In the genomic region with DNA sequence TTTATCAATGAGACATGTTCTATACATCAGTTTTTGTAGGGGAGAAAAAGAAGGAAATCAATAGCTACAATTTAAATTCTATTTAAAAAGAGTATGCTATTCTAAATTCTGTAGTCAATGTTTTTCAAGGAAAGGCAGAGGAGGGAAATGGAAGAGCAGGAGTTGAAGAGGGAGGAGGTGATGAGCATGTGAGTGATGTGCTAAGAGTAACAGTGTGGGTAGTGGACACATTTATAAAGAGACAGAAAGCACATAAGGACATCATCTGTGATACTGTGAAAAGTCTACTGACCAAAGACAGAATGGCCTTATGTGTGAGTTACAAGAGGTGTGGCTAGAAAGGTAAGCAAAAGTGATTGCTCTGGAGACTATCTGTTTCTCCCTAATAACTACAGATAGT, we compare ENCODE assay signal across 31 mouse cellular contexts.
"Had no signal": no experiment of that assay in that cellular context is flagged by ENCODE, and none has a peak within 500 bp of the region (broad histone marks: within the 10 kb centered on the region; RNA-seq: fewer than 3 reads in every experiment).

No protein-coding gene starts in this region.

- H3K9me3 ChIP-seq: limb, embryonic 10.5 days; limb, embryonic 12.5 days; limb, embryonic 13.5 days; limb, embryonic 15.5 days; liver, embryonic 12.5 days; liver, embryonic 13.5 days; liver, embryonic 15.5 days; lung, embryonic 15.5 days; megakaryocyte, embryonic 14.5 days; midbrain, embryonic 10.5 days; midbrain, embryonic 12.5 days; midbrain, embryonic 15.5 days had no signal

- H3K4me2 ChIP-seq: limb, embryonic 12.5 days; limb, embryonic 13.5 days; limb, embryonic 15.5 days; liver, embryonic 11.5 days; liver, embryonic 12.5 days; liver, embryonic 13.5 days; liver, embryonic 15.5 days; lung, embryonic 14.5 days; lung, embryonic 15.5 days; midbrain, embryonic 11.5 days; midbrain, embryonic 12.5 days; midbrain, embryonic 15.5 days had no signal

- H3K4me3 ChIP-seq: left cerebral cortex, adult 2 months; limb, embryonic 10.5 days; limb, embryonic 12.5 days; limb, embryonic 13.5 days; limb, embryonic 15.5 days; liver, embryonic 12.5 days; liver, embryonic 13.5 days; liver, embryonic 15.5 days; lung, embryonic 15.5 days; megakaryocyte, embryonic 14.5 days; midbrain, embryonic 10.5 days; midbrain, embryonic 12.5 days; midbrain, embryonic 15.5 days; myocyte had no signal

- DNase-seq: left cerebral cortex, postnatal 4 days; liver; liver, embryonic 13.5 days; liver, postnatal 0 days; lung, adult 18-20 months; lung, adult 2 months; lung, postnatal 10 days; lung, postnatal 14 days; lung, postnatal 36 days; lung, postnatal 4 days; midbrain, embryonic 14.5 days had no signal

- H3K36me3 ChIP-seq: limb, embryonic 10.5 days; limb, embryonic 12.5 days; limb, embryonic 13.5 days; limb, embryonic 15.5 days; liver, embryonic 12.5 days; liver, embryonic 13.5 days; liver, embryonic 15.5 days; lung, embryonic 15.5 days; midbrain, embryonic 10.5 days; midbrain, embryonic 12.5 days; midbrain, embryonic 15.5 days had no signal

- H3K4me1 ChIP-seq: limb, embryonic 10.5 days; limb, embryonic 12.5 days; limb, embryonic 13.5 days; limb, embryonic 15.5 days; liver, embryonic 12.5 days; liver, embryonic 13.5 days; liver, embryonic 15.5 days; lung, embryonic 15.5 days; megakaryocyte, embryonic 14.5 days; midbrain, embryonic 10.5 days; midbrain, embryonic 12.5 days; midbrain, embryonic 15.5 days had no signal

- ATAC-seq: liver, embryonic 12.5 days; liver, postnatal 0 days; lung, postnatal 0 days; midbrain, embryonic 15.5 days; midbrain, embryonic 16.5 days had no signal

- H3K27me3 ChIP-seq: limb, embryonic 12.5 days; limb, embryonic 13.5 days; limb, embryonic 15.5 days; liver, embryonic 12.5 days; liver, embryonic 13.5 days; liver, embryonic 15.5 days; lung, embryonic 15.5 days; megakaryocyte, embryonic 14.5 days; midbrain, embryonic 12.5 days; midbrain, embryonic 15.5 days had no signal

- H3K9ac ChIP-seq: limb, embryonic 12.5 days; limb, embryonic 13.5 days; limb, embryonic 15.5 days; liver, embryonic 12.5 days; liver, embryonic 13.5 days; liver, embryonic 14.5 days; liver, embryonic 15.5 days; liver, postnatal 0 days; lung, embryonic 14.5 days; lung, embryonic 15.5 days; midbrain, embryonic 12.5 days; midbrain, embryonic 15.5 days had no signal

- H3K27ac ChIP-seq: left cerebral cortex, adult 2 months; limb, embryonic 10.5 days; limb, embryonic 12.5 days; limb, embryonic 13.5 days; limb, embryonic 15.5 days; liver, embryonic 12.5 days; liver, embryonic 13.5 days; liver, embryonic 14.5 days; liver, embryonic 15.5 days; lung, embryonic 15.5 days; macrophage; midbrain, embryonic 10.5 days; midbrain, embryonic 12.5 days; midbrain, embryonic 15.5 days had no signal
